Mouse (Mus musculus) kidney, adult 2 months (tissue): ENCODE results near the gene Prss8.

Experiments
- CTCF ChIP-seq: fragments of 200-500 bp; conservative IDR thresholded peaks from 2 replicates; pipeline ENCODE4 v1.5.1; 2011; ENCODE audit warnings: low read depth, mild to moderate bottlenecking, control low read depth, low read length, moderate library complexity, mixed read lengths; ENCODE audit not compliant: insufficient read depth, insufficient read length
- POLR2A ChIP-seq: fragments of 200-500 bp; IDR thresholded peaks from one replicate; pipeline ENCODE4 v1.6.1; 2011; ENCODE audit warnings: low read depth, low read length, control low read depth

- TF ChIP-seq POLR2A (peak; percentile 99), CTCF (no peak)
These were observed 37.4 kb upstream of the Prss8 start, which contains the start of gene Fus for GRCm38 (mm10) chr7:127967004-127967921.
